Mouse (Mus musculus) forebrain, embryonic 11.5 days (tissue): ENCODE measurements around the gene Cntn2. TPM values are rescaled to one million over a fixed set of nuclear protein-coding genes. Genes with fewer than 3 reads are reported as not detected.
"Not testable (repeated sequence)": the region's sequence is repeated elsewhere in the genome, so short reads cannot be mapped to it uniquely, and the experiment has no call there.

Experiments
- ATAC-seq: fragments of 200-750 bp; cut with Nextera tagmentation; replicated peaks from 2 replicates; pipeline ENCODE4 v1.8.0; 2017; ENCODE audit warnings: moderate TSS enrichment; ENCODE audit not compliant: low FRiP score
- DNase-seq: peaks from one replicate; pipeline ENCODE4 v3.0.0-alpha.2; 2017; ENCODE audit warnings: low spot score
- H3K27ac ChIP-seq: fragments of 300-500 bp; sonication (generic); 2 replicates; pipeline ENCODE4 v1.5.1; 2014; ENCODE audit warnings: low read depth, low read length
- H3K27me3 ChIP-seq: fragments of 300-500 bp; sonication (generic); 2 replicates; pipeline ENCODE4 v1.6.1; 2014; ENCODE audit warnings: mild to moderate bottlenecking, low read length, mixed read lengths; ENCODE audit not compliant: control insufficient read depth, insufficient read depth
- H3K36me3 ChIP-seq: fragments of 300-500 bp; sonication (generic); 2 replicates; pipeline ENCODE4 v1.6.1; 2014; ENCODE audit warnings: mild to moderate bottlenecking, low read length, moderate library complexity, mixed read lengths; ENCODE audit not compliant: control insufficient read depth, insufficient read depth
- H3K4me1 ChIP-seq: fragments of 300-500 bp; sonication (generic); replicated peaks from 2 replicates; pipeline ENCODE4 v1.6.1; 2014; ENCODE audit warnings: low read length, mixed read lengths; ENCODE audit not compliant: control insufficient read depth, insufficient read depth
- H3K4me2 ChIP-seq: fragments of 300-500 bp; sonication (generic); 2 replicates; pipeline ENCODE4 v1.6.1; 2014; ENCODE audit warnings: low read depth, mild to moderate bottlenecking, low read length, moderate library complexity, mixed read lengths; ENCODE audit not compliant: severe bottlenecking
- H3K4me3 ChIP-seq: fragments of 300-500 bp; sonication (generic); 2 replicates; pipeline ENCODE4 v1.5.1; 2014; ENCODE audit warnings: low read depth, low read length
- H3K9ac ChIP-seq: fragments of 300-500 bp; sonication (generic); 2 replicates; pipeline ENCODE4 v1.6.1; 2014; ENCODE audit warnings: low read length
- H3K9me3 ChIP-seq: fragments of 300-500 bp; sonication (generic); 2 replicates; pipeline ENCODE4 v1.6.1; 2016; ENCODE audit warnings: low read length, mixed read lengths; ENCODE audit not compliant: control insufficient read depth
- WGBS: fragments of 180-500 bp; shearing (Covaris S2); extraction: QIAGEN DNeasy Blood & Tissue Kit; methylation state at CpG from one replicate; pipeline ENCODE4 v1.1.7; 2014; 5-methylcytosine and 5-hydroxymethylcytosine counted together
- polyA plus RNA-seq: library from polyadenylated mRNA; unstranded; fragments of >200 nt; fragmentation: Nextera tagmentation; extraction: Ambion mirVana; gene quantifications from 2 replicates; pipeline ENCODE4 v1.2.1, GENCODE M21; 2014

Cntn2 gene
- polyA plus RNA-seq, 1 experiment from 2014 or later, result 16.9 TPM

DNA sequence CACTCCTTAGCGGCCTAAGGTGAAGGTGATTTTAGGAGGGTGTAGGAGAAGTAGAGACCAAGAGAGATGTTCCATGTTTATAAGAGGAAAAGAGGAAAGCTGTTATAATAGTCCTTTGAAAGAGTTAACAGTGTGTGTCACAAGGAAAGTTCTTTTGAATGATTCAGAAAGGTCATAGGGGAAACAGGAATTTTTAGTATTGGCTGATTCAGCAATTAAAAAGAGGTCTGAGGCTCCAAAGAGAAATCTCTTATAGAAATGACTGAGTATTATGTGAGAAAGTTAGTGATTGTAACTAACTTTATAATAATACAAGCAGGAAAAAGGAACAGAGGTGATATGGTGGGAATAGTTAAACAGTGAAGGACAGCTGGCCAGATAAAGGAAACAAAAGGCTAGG, 63.6 kb downstream of the Cntn2 start:
- no peak overlapping the region for H3K4me3 ChIP-seq
- no peak overlapping the region for H3K27ac ChIP-seq
- no peak overlapping the region for H3K4me2 ChIP-seq
- H3K36me3 ChIP-seq, result no peaks in the 10 kb centered on the region
- no peaks in the 10 kb centered on the region for H3K9me3 ChIP-seq
- H3K4me1 ChIP-seq, result peaks cover 2% of the 10 kb centered on the region; the same call in 1 of the 2 replicates
- DNase-seq (no peak), ATAC-seq (no peak)
- no peak overlapping the region for H3K9ac ChIP-seq
- 80% methylated on average over 1 of the region's 1 CpGs for WGBS
- no peaks in the 10 kb centered on the region for H3K27me3 ChIP-seq

DNA sequence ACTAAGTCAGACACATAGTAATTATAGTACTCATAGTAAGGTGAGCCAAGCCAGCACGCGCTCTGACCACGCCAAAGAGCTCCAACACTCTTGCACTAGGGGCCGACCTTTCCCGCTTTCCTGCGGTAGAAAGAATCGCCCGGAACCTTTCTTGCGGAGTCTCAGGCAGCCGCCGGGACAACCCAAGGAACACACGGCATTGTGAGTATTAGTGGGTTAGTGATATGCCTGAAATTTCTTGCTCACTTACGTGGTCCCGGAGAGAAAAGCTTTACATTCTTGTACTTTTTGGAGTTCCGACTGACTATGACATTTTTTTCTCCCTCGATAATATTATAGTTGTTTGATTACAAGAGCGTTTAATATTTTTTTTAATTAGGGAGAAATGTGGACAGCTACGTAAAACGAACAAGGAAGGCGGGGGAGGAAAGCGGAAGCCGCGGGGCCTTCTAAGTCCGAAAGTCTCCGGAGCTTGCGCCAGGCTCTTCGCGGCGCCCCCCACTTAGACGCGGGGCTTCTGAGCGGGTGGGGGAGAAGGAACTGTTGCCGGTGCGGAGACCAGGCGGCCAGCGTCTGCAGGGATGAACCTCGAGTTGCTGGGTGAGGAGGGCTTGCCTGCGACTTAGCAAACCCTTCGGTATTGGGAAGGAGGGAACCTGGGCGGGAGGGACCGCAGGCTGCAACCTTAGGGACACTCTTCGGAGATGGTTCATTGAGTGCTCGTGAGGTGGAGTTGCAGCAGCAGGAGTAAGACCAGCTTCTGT, 65.9 kb downstream of the Cntn2 start, which contains the start of gene Rbbp5:
Gene Rbbp5, plus strand, starts transcription at position 438 of the 764 bp plus-strand sequence.
- Histone ChIP-seq H3K36me3 (no peaks in the 10 kb centered on the region), H3K27ac (peak within 1 kb of the TSS; percentile 50; the same call in 1 of the 2 replicates), H3K27me3 (no peaks in the 10 kb centered on the region), H3K9me3 (no peaks in the 10 kb centered on the region), H3K4me3 (peak within 1 kb of the TSS; percentile 84), H3K4me2 (peak within 1 kb of the TSS; percentile 84), H3K9ac (peak within 1 kb of the TSS; percentile 85), H3K4me1 (peaks cover 2% of the 10 kb centered on the region; the same call in 1 of the 2 replicates)
- under 1% methylated on average over 43 of the region's 43 CpGs for WGBS
- DNase-seq (peak; percentile 90), ATAC-seq (peak; percentile 86)

DNA sequence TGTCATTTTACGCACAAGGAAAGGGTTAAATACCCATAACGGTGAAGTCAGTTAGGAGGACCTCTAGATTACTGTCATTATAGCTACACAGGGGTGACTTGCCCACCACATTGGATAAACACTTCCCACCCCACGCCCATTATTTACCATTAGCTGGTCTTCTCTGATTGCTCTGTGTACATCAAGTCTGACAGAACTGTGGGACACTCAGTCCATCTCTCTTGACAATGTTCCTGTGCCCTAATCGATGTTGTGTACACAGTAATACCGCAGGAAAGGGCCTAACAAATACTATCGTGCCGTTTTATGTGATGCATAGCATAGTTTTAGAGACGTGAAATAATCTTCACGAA, 66.5 kb downstream of the Cntn2 start:
- no peak for DNase-seq
- H3K4me1 ChIP-seq, result peaks cover 2% of the 10 kb centered on the region; the same call in 1 of the 2 replicates
- peak overlapping the region; percentile 50; the same call in 1 of the 2 replicates for H3K27ac ChIP-seq
- peak overlapping the region; percentile 84 for H3K4me2 ChIP-seq
- H3K4me3 ChIP-seq, result peak overlapping the region; percentile 84
- peak overlapping the region; percentile 85 for H3K9ac ChIP-seq
- peak; percentile 68 for ATAC-seq
- H3K9me3 ChIP-seq, result no peaks in the 10 kb centered on the region
- no peaks in the 10 kb centered on the region for H3K27me3 ChIP-seq
- no peaks in the 10 kb centered on the region for H3K36me3 ChIP-seq
- 6% methylated on average over 9 of the region's 9 CpGs for WGBS

DNA sequence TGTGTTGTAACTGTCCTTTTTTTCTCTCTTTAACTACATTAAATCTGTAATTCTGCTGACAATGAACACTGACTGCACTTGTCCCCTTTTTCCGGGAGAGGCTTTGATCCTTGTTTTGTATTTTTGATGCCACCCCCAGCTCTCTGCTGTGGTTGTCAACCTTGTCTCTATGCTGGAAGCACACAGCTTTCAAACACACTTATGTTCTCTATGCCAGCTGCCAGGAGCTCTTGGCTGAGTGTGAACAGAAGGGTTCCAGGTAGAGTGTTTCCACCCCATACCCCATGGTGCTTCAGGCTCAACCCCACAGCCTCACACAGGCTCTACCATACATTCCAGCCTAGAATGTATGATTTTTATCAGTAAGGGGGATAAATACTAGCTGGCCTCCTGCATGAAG, 68.6 kb downstream of the Cntn2 start:
- no peak overlapping the region for H3K27ac ChIP-seq
- ATAC-seq (no peak), DNase-seq (no peak)
- no peaks in the 10 kb centered on the region for H3K36me3 ChIP-seq
- H3K9me3 ChIP-seq, result no peaks in the 10 kb centered on the region
- peaks cover 2% of the 10 kb centered on the region; the same call in 1 of the 2 replicates for H3K4me1 ChIP-seq
- no peak overlapping the region for H3K9ac ChIP-seq
- no peaks in the 10 kb centered on the region for H3K27me3 ChIP-seq
- 86% methylated on average over 1 of the region's 1 CpGs for WGBS
- no peak overlapping the region for H3K4me2 ChIP-seq
- H3K4me3 ChIP-seq, result no peak overlapping the region

DNA sequence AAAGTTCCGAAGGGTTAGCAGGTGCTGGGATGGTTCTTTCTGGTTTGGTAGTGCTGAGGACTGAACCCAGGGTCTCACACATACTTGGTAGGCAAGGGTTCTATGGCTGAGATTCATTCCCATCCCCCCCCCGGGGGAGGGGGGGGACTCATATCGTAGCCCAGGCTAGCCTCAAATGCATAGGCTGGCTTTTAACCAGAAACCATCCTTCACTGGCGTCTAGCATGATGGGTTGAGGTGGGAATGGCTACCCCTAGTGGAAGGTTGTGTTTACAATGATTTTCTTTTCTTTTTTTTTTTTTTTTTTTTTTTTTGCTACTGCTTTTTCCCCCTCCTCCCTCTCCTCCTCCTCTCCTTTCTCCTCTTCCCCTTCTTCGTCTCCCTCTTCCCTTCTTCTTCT, 70.5 kb downstream of the Cntn2 start:
- 53% methylated on average over 5 of the region's 5 CpGs for WGBS
- DNase-seq, result no peak
- Histone ChIP-seq H3K27ac (no peak overlapping the region), H3K9me3 (no peaks in the 10 kb centered on the region), H3K4me1 (peaks cover 2% of the 10 kb centered on the region; the same call in 1 of the 2 replicates), H3K27me3 (no peaks in the 10 kb centered on the region), H3K4me2 (no peak overlapping the region), H3K9ac (no peak overlapping the region), H3K4me3 (no peak overlapping the region), H3K36me3 (no peaks in the 10 kb centered on the region)
- no peak for ATAC-seq

DNA sequence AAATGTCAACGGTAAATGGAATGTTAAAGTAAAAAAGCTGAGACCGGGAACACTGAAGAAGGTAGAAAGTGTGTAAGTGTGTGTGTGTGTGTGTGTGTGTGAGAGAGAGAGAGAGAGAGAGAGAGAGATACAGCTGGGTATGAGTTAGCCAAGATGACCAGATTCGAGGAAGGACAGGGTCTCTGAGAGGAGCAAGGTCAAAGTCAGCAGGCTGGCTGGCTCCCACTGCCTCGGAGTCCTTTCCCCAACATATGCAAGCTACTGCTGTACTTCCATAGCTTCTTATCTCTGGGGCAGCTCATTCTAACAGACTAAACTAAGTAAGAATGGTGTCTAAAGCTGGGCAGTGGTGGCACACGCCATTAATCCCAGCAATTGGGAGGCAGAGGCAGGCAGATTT, 71.6 kb downstream of the Cntn2 start:
- Histone ChIP-seq H3K4me1 (peaks cover 2% of the 10 kb centered on the region; the same call in 1 of the 2 replicates), H3K9me3 (no peaks in the 10 kb centered on the region)
- 92% methylated on average over 5 of the region's 5 CpGs for WGBS

DNA sequence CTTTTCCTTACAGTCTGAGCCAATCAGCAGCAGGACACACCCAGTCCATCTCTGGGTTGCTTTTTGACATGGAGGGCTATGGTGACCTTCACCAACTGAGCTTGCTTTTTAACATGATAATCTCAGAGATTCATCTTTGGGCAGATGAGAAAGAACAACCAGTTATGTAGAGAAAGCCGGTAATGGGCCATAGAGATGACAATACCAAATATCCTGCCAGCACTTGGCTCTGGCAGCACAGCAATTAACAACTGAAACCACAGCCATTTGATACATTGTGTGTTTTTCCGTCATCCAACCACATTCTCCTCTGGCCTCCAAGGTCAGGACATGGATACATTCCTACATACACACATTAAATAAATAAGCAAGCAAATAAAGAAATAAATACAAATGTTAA, 72.0 kb downstream of the Cntn2 start:
- 88% methylated on average over 2 of the region's 2 CpGs for WGBS
- Histone ChIP-seq H3K4me2 (no peak overlapping the region), H3K27me3 (no peaks in the 10 kb centered on the region), H3K36me3 (no peaks in the 10 kb centered on the region), H3K9me3 (no peaks in the 10 kb centered on the region), H3K27ac (no peak overlapping the region), H3K4me3 (no peak overlapping the region), H3K9ac (no peak overlapping the region), H3K4me1 (peaks cover 2% of the 10 kb centered on the region; the same call in 1 of the 2 replicates)
- ATAC-seq (no peak), DNase-seq (no peak)

More for the DNA sequence above, 71.6 kb downstream of the Cntn2 start:
- Histone ChIP-seq H3K27me3 (no peaks in the 10 kb centered on the region), H3K9ac (no peak overlapping the region), H3K27ac (no peak overlapping the region), H3K36me3 (no peaks in the 10 kb centered on the region), H3K4me3 (no peak overlapping the region), H3K4me2 (no peak overlapping the region)
- DNase-seq, result no peak
- no peak for ATAC-seq

DNA sequence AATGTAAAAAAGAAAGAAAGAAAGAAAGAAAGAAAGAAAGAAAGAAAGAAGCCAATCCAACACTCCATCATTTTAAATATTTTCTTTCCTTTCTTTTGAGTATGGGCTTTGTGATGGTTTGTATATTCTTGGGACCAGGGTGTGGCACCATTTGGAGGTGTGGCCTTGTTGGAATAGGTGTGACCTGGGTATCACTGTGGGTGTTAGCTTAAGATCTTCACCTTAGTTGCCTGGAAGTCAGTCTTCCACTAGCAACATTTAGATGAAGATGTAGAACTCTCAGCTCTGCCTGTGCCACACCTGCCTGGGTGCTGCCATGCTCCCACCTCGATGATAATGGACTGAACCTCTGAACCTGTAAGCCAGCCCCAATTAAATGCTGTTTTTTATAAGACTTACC, 73.0 kb downstream of the Cntn2 start:
- 93% methylated on average over 1 of the region's 1 CpGs for WGBS
- ATAC-seq, H3K4me1 ChIP-seq, H3K4me3 ChIP-seq, H3K9me3 ChIP-seq, H3K4me2 ChIP-seq, H3K27ac ChIP-seq, H3K36me3 ChIP-seq, DNase-seq, H3K9ac ChIP-seq, H3K27me3 ChIP-seq: not testable (repeated sequence)

DNA sequence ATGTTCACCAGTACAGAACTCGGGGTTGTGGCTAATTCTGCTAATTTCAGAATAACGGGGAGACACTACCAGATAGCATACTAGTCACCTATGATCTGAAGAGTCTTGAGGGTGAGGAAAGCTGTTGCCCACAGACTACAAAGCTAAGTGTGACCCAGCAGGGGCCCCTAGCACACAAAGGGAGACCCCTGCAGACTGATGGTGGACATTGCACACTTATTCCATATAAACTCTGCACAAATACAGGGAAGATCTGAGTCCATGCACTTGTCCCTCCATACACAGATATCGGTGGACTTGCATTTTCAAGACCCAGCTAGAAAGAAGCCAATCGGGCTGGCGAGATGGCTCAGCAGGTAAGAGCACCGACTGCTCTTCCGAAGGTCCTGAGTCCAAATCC, 73.5 kb downstream of the Cntn2 start:
- Histone ChIP-seq H3K9ac (no peak overlapping the region), H3K36me3 (no peaks in the 10 kb centered on the region), H3K4me1 (no peaks in the 10 kb centered on the region), H3K27me3 (no peaks in the 10 kb centered on the region), H3K4me2 (no peak overlapping the region), H3K27ac (no peak overlapping the region), H3K4me3 (no peak overlapping the region), H3K9me3 (no peaks in the 10 kb centered on the region)
- DNase-seq, result no peak
- no peak for ATAC-seq
- 94% methylated on average over 7 of the region's 7 CpGs for WGBS
